Mouse (Mus musculus): ENCODE data around the gene Nlrp5.
"Not testable (repeated sequence)": the region's sequence is repeated elsewhere in the genome, so short reads cannot be mapped to it uniquely, and the experiment has no call there.

The Nlrp5 gene

DNA sequence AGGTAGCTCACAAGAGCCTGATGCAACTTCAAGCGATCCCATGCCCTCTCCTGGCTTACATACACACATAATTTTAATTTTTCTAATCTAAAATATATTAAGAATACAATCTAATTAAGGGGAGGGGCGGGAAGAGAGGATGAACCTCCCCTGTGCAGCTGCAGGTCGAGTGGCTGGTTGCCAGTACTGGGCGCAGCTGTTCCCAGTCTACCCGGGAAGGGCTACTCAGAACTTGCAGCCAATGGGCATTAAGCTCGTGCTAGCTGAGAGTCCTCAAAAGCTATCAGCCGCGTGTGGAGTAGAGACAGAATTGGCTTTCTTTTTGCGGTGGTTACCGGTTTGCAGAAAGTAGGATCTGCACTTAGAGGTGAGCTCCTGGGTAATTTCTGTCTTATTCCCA, at the start of gene Nlrp5:
Gene Nlrp5 (plus strand): TSS at position 301 of the 400 bp plus-strand sequence.
- DNase-seq (ENCODE audit: low spot score in 2 of 2): no peak

DNA sequence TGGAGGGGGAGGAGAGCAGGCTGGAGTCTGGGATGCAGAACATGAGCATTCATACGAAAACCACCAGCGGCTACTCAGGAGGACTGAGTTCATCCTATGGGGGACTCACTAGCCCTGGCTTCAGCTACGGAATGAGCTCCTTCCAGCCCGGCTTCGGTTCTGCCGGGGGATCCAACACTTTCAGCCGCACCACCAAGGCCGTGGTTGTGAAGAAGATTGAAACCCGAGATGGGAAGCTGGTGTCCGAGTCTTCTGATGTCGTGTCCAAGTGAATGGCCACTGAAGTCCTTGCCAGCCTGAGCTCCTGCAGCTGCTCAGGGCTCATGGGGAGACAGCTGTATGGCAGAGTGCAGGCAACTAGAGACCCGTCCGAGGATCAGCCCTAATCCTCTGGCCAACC, 27.4 kb upstream of the Nlrp5 start:
- not testable (repeated sequence) for DNase-seq (ENCODE audit: low spot score in 2 of 2)

DNA sequence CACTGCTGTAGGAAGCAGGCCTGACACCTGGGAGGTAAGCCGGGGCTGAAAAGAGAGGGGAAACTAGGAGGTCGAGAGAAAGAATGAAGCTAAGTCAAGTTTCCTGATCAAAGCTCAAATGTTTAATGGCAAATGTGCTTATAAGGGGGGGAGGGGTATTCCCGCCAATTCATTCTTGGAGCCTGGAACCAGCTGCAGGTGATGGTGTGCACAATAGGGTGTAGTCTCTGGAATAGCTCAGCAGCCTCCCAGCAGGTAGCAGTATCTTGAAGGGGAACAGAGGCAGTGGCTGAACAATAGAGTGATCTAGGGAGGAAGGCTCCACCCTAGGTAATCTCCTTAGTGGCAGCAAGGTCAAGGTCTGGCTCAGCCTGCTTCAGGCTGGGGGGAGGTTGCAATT, 84.5 kb downstream of the Nlrp5 start:
- not testable (repeated sequence) for DNase-seq (ENCODE audit: low spot score in 2 of 2)

DNA sequence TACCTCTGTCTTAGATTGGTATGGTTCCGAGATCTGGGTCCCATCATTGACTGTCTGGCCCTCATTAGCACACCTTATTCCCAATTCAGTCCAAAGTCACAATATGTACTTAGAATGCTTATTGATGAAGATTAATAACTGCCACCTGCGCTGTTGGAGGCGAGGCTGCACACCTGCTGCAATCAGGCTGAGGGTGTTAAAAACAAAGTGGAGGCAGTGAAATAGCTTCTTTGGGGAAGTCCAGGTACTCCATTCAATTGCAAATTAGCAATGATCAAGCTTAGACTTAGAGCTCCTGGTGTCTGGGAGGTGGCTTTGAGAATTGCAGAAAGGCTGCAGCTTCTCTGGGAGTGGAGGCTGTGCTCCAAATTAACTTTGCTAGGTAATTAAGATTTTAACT, 85.1 kb downstream of the Nlrp5 start:
- DNase-seq (ENCODE audit: low spot score in 2 of 2): not testable (repeated sequence)

DNA sequence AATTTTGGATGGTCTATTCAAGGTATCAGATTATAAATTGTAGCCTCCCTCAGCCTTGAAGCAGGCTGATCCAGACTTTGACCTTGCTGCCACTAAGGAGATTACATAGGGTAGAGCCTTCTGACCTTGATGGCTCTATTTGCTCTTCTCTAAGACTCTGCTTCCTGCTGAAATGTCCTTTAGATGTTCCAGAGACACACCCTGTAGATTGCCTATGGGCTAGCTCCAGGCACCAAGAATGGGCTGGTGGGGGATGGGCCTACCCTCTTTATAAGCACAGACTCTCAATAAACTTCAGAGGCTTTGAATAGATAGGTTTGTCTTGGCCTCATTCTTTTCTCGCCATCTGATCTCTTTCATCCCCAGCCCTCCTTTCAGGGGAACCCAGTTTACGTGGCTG, 87.2 kb downstream of the Nlrp5 start:
- not testable (repeated sequence) for DNase-seq (ENCODE audit: low spot score in 2 of 2)

Data from frontal cortex, postnatal 10 days (tissue).